Mouse (Mus musculus) megakaryocyte progenitor cell, adult 5-6 weeks (primary cell): Measurements from ENCODE around the gene Zfp648. TPM values are rescaled to one million over a fixed set of nuclear protein-coding genes. Genes with fewer than 3 reads are reported as not detected.

Source experiments
- ATAC-seq: replicated peaks from 2 replicates; pipeline ENCODE4 v1.8.0; 2016; ENCODE audit warnings: mild to moderate bottlenecking, moderate TSS enrichment, inconsistent platforms; ENCODE audit not compliant: poor library complexity
- total RNA-seq, 2 experiments: library from RNA; stranded (forward) in 1 of 2; stranded (reverse) in 1 of 2; fragments of 157-497, 149-512 nt in 1 of 2; fragments of 200-1000 nt in 1 of 2; gene quantifications; 2 replicates each; pipeline versions ENCODE4 v1.2.3 to v1.2.4; 2015 to 2017

Gene Zfp648
- total RNA-seq (2015) (not detected in 2 replicates), total RNA-seq (2017) (0.25 TPM in 1 of 2 replicates, not detected in the other)

GRCm38 (mm10) chr1:154200955-154201722, at the start of gene Zfp648:
Zfp648 (plus strand) TSS chr1:154201187.
- ATAC-seq: no peak

GRCm38 (mm10) chr1:154152539-154152938, 48.4 kb upstream of the Zfp648 start:
- ATAC-seq: peak; percentile 63

DNA sequence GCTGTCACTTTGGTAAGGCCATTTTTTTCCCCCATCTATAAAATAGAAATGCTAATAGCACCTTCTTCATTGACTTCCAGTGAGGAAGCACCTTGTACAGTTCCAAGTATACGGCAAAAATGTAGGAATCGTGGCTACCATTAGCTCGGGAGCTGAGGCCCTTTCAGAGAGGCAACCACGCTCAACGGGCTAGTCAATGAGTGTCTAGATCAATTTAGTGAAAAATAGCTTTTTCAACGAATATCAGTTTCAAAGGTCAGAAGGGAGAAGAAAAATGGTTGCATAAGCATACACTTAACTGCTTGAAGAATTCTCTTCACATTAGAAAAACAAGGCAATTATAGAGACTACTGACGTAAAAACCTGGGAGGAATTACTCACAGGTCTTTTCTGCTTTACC, 47.2 kb upstream of the Zfp648 start:
- no peak for ATAC-seq

GRCm38 (mm10) chr1:154156177-154157062, 44.6 kb upstream of the Zfp648 start:
- no peak for ATAC-seq

DNA sequence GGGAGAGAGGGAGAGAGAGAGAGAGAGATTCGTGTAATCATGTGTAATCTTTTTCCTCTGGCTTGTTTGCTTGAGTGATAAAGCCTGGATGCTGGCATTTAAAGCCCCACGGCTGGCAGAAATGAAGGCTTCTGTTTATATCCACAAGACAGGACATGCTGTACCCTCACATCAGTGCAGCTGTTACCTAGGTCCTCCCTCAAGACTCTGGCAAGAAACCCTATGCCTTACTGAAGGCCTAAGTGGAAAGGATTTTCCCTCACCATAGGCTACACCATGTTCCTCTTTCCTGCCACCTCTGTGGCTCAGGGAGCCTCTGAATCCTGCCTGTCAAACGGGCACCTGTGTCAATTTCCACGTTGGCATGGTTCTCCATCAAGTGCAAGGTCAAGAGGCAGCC, 43.9 kb upstream of the Zfp648 start:
- no peak for ATAC-seq

GRCm38 (mm10) chr1:154167696-154168095, 33.3 kb upstream of the Zfp648 start:
- ATAC-seq: no peak

DNA sequence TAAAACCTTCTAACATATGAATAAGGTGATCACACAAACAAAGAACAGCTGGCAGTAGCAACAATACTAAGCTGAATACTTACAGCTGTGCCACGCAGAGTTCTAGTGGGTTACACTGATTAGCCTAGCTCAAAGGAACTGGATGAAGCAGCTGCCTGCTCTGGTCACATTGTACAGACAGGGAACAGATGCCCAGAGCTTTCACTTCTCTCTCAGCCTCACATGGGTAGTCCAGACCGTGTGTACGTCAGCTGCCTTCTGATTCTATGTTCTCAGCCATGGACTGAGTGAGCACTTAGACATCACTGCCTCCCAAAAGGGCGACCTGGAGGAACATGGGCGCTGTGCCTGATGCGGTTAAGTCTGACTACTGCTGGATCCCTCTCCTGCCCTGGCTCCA, 25.7 kb upstream of the Zfp648 start:
- peak; percentile 76 for ATAC-seq

- no peak for ATAC-seq
Measured at GRCm38 (mm10) chr1:154177781-154178180, 23.2 kb upstream of the Zfp648 start.

- no peak for ATAC-seq
Measured at GRCm38 (mm10) chr1:154178541-154179155, 22.3 kb upstream of the Zfp648 start.

GRCm38 (mm10) chr1:154180952-154181351, 20.0 kb upstream of the Zfp648 start:
- peak; percentile 93 for ATAC-seq

- 0 out of 2 replicates have a peak, but pooled peaks have one; percentile 46 for ATAC-seq
Measured at GRCm38 (mm10) chr1:154182396-154183076, 18.5 kb upstream of the Zfp648 start.

DNA sequence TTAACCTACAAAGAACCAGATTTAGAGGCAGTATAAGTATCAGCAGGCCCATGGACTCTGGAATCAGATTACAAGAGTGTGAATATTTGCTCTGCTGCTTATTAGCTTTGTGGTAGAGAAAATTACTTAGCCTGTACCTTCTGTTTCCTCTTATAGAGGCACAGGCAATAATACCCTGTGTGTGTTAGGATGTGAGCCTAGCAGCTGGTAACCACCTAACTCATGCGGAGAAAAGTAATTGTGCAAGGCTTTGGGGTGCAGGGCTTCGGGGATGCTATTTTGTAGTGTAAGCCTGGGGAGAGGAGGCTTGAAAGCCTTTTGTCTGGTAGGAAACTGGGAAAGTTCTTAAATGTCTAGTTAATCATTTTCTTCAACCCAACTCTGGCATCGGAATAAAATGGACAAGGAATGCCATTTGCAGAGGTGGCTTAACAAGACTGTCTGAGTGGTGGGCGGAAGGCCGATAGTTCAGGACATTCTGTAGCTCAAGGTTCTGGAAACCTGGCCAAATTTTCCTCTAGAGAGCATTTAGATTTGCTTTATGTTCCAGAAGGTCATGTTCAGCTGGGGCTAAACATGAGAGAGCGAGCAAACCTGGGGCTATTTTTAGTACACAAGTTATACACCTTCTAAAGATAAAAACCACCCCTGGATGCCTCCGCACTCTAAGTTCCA, 17.8 kb upstream of the Zfp648 start:
- no peak for ATAC-seq

DNA sequence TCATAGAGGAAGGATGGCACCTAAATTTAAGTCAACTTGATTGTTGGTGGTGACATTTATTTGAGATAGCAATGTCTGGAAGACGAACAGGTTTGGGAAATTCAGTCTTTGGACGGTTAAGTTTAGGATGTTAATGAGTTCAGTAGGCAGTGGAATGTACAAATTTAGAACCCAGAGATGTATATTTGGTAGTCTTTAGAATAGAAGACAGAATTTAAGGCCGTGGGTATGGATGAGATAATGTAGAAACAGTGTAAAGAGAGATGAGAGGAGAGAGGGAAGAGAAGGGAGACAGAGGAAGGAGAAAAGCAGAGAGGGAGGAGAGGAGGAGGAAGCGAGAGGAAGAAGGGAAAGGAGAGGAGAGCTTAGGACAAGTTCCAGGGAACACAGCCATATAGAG, 12.8 kb upstream of the Zfp648 start:
- no peak for ATAC-seq

GRCm38 (mm10) chr1:154188631-154189030, 12.4 kb upstream of the Zfp648 start:
- ATAC-seq: no peak

DNA sequence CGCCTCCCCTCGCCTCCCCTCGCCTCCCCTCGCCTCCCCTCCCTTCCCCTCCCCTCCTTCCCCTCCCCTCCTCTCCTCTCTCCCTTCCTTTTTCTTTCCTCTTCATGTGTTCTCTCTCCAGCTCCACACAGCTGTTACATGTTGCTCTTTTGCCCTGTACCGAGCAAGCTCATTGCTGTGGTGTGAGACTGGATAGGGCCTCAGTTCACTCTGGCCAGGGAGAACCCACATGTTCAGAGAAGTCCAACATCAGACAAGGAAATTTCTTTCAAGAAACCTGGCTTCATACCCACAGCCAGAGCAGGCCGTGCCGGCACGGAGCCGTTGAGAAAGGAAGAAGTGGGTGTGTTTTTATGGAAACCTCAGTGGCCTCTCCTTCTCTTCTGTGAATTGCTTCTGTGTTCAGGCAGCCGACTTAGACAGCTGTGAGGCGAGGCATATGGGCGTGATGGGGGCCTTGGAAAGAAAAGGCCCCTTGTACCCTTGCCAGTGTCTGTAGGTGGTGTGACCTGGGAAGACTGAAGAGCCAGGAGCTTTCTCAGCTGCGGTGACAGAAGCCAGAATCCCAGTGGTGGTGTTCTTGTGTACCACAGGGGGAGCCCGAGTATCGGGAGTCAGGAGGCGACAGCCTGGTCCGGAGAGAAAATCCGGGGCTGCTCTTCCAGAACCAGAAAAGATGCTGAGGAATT, 11.0 kb upstream of the Zfp648 start:
- ATAC-seq: no peak

DNA sequence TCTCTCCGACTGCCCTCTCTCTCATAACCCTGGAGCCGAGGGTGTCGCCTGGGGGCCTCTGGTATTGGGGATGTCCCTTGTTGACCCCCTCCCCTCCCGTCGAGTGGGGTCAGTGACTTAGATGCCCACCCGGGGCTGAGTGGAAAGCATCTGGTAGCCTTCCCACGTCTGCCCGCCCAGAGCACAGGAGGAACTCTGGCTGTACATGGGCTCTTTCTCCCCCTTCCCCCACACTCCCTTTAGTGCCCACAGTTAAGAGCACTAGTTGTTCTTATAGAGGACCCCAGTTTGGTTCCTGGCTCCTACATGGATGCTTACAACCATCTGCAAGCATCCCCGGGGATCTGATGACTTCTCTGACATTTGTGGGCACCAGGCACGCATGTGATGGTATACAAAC, 2.1 kb upstream of the Zfp648 start:
- ATAC-seq: no peak

- ATAC-seq: no peak
Measured at GRCm38 (mm10) chr1:154202580-154202979, 1.6 kb downstream of the Zfp648 start.

- ATAC-seq: no peak
Measured at GRCm38 (mm10) chr1:154203386-154203785, 2.4 kb downstream of the Zfp648 start.

DNA sequence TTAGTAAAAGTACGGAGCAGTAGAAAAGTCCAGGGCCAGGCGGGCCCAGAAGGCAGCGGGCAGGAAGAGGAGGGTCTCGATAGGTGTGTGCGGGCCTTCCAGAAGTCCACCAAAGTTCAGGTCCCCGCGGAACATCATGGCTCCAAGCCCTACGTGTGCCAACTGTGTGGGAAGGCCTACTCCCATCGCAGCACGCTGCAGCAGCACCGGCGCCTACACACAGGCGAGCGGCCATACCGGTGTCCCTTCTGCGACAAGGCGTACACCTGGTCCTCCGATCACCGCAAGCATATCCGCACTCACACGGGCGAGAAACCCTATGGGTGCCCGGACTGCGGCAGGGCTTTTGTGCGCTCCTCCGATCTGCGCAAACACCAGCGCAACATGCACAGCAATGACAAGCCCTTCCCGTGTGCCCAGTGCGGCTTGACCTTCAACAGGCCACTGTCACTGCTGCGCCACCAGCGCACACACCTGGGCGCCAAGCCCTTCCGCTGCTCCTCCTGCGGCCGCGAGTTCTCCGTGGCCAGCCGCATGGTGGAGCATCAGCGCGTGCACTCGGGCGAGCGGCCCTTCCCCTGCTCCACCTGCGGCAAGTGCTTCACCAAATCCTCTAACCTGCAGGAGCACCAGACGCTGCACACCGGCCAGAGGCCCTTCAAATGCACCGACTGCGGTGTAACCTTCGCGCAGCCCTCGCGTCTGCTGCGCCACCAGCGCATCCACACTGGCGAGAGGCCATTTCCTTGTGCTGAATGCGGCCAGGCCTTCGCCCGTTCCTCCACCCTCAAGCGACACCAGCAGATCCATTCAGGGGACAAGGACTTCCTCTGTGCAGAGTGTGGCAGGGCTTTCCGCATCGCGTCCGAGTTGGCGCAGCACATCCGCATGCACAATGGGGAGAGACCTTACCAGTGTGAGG, 3.9 kb downstream of the Zfp648 start:
- peak; percentile 44 for ATAC-seq
